Mouse (Mus musculus) embryonic facial prominence, embryonic 15.5 days (tissue): ENCODE measurements around the gene Pik3c2g. TPM values are rescaled to one million over a fixed set of nuclear protein-coding genes. Genes with fewer than 3 reads are reported as not detected.

Source experiments
- ATAC-seq: fragments of 200-750 bp; cut with Nextera tagmentation; 2 replicates; pipeline ENCODE4 v1.8.0; 2017; ENCODE audit warnings: low read depth, moderate TSS enrichment; ENCODE audit not compliant: insufficient number of reproducible peaks, low FRiP score, low TSS enrichment
- H3K27ac ChIP-seq: fragments of 300-500 bp; sonication (generic); replicated peaks from 2 replicates; pipeline ENCODE4 v1.5.1; 2015; ENCODE audit warnings: mild to moderate bottlenecking, inconsistent platforms
- H3K27me3 ChIP-seq: fragments of 300-500 bp; sonication (generic); 2 replicates; pipeline ENCODE4 v1.6.1; 2015; ENCODE audit warnings: inconsistent platforms
- H3K36me3 ChIP-seq: fragments of 300-500 bp; sonication (generic); 2 replicates; pipeline ENCODE4 v1.6.1; 2015; ENCODE audit warnings: mild to moderate bottlenecking, inconsistent platforms
- H3K4me1 ChIP-seq: fragments of 300-500 bp; sonication (generic); 2 replicates; pipeline ENCODE4 v1.6.1; 2015; ENCODE audit warnings: inconsistent platforms
- H3K4me2 ChIP-seq: fragments of 300-500 bp; sonication (generic); replicated peaks from 2 replicates; pipeline ENCODE4 v1.6.1; 2015; ENCODE audit warnings: mild to moderate bottlenecking, inconsistent platforms
- H3K4me3 ChIP-seq: fragments of 300-500 bp; sonication (generic); replicated peaks from 2 replicates; pipeline ENCODE4 v1.5.1; 2015; ENCODE audit warnings: mild to moderate bottlenecking, inconsistent platforms
- H3K9ac ChIP-seq: fragments of 300-500 bp; sonication (generic); 2 replicates; pipeline ENCODE4 v1.6.1; 2015; ENCODE audit warnings: inconsistent platforms
- H3K9me3 ChIP-seq: fragments of 300-500 bp; sonication (generic); replicated peaks from 2 replicates; pipeline ENCODE4 v1.6.1; 2016; ENCODE audit warnings: inconsistent platforms
- WGBS: fragments of 180-500 bp; shearing (Covaris S2); methylation state at CpG from one replicate; pipeline ENCODE4 v1.1.7; 2015; 5-methylcytosine and 5-hydroxymethylcytosine counted together
- polyA plus RNA-seq: library from polyadenylated mRNA; unstranded; fragments of >200 nt; fragmentation: Nextera tagmentation; extraction: Ambion mirVana; gene quantifications from 2 replicates; pipeline ENCODE4 v1.2.1, GENCODE M21; 2015

The Pik3c2g gene
- polyA plus RNA-seq, 1 experiment from 2014 or later = 1.4 TPM

GRCm38 (mm10) chr6:139777576-139778282 is 190.7 kb downstream of the Pik3c2g start:
- Histone ChIP-seq H3K4me1 (no peaks in the 10 kb centered on the region), H3K27ac (no peak overlapping the region), H3K9ac (no peak overlapping the region), H3K4me3 (no peak overlapping the region), H3K36me3 (no peaks in the 10 kb centered on the region), H3K27me3 (no peaks in the 10 kb centered on the region), H3K4me2 (no peak overlapping the region), H3K9me3 (no peaks in the 10 kb centered on the region)
- 81% methylated on average over 11 of the region's 11 CpGs for WGBS
- ATAC-seq = no peak

GRCm38 (mm10) chr6:139780028-139780427 is 193.0 kb downstream of the Pik3c2g start:
- 74% methylated on average over 2 of the region's 2 CpGs for WGBS
- no peak for ATAC-seq

GRCm38 (mm10) chr6:139789479-139789878 is 202.5 kb downstream of the Pik3c2g start:
- Histone ChIP-seq H3K9me3 (no peaks in the 10 kb centered on the region), H3K36me3 (no peaks in the 10 kb centered on the region), H3K27me3 (no peaks in the 10 kb centered on the region), H3K4me1 (no peaks in the 10 kb centered on the region), H3K9ac (no peak overlapping the region), H3K4me2 (no peak overlapping the region), H3K4me3 (no peak overlapping the region), H3K27ac (no peak overlapping the region)
- no peak for ATAC-seq
- 46% methylated on average over 4 of the region's 4 CpGs for WGBS

More at GRCm38 (mm10) chr6:139780028-139780427, 193.0 kb downstream of the Pik3c2g start:
- Histone ChIP-seq H3K9ac (no peak overlapping the region), H3K36me3 (no peaks in the 10 kb centered on the region), H3K27me3 (no peaks in the 10 kb centered on the region), H3K4me3 (no peak overlapping the region), H3K27ac (no peak overlapping the region), H3K9me3 (no peaks in the 10 kb centered on the region), H3K4me1 (no peaks in the 10 kb centered on the region), H3K4me2 (no peak overlapping the region)

- 78% methylated on average over 8 of the region's 8 CpGs for WGBS
These were observed 212.7 kb downstream of the Pik3c2g start for GRCm38 (mm10) chr6:139799541-139800226.

GRCm38 (mm10) chr6:139821916-139822315 is 234.9 kb downstream of the Pik3c2g start:
- no peaks in the 10 kb centered on the region for H3K9me3 ChIP-seq
- no peak overlapping the region; the same call in 1 of the 2 replicates for H3K27ac ChIP-seq
- H3K9ac ChIP-seq = no peak overlapping the region
- WGBS = 52% methylated on average over 8 of the region's 8 CpGs
- no peak overlapping the region for H3K4me2 ChIP-seq
- H3K36me3 ChIP-seq = no peaks in the 10 kb centered on the region
- no peaks in the 10 kb centered on the region for H3K27me3 ChIP-seq
- H3K4me1 ChIP-seq = no peaks in the 10 kb centered on the region
- no peak for ATAC-seq
- no peak overlapping the region for H3K4me3 ChIP-seq

More at GRCm38 (mm10) chr6:139799541-139800226, 212.7 kb downstream of the Pik3c2g start:
- H3K27ac ChIP-seq = no peak overlapping the region
- no peaks in the 10 kb centered on the region for H3K36me3 ChIP-seq
- no peak overlapping the region for H3K4me3 ChIP-seq
- no peak for ATAC-seq
- H3K4me1 ChIP-seq = no peaks in the 10 kb centered on the region
- H3K4me2 ChIP-seq = no peak overlapping the region
- H3K27me3 ChIP-seq = no peaks in the 10 kb centered on the region
- no peaks in the 10 kb centered on the region for H3K9me3 ChIP-seq
- no peak overlapping the region for H3K9ac ChIP-seq

GRCm38 (mm10) chr6:139838239-139838638 is 251.2 kb downstream of the Pik3c2g start:
- no peak for ATAC-seq
- 63% methylated on average over 6 of the region's 6 CpGs for WGBS
- H3K4me3 ChIP-seq = no peak overlapping the region

GRCm38 (mm10) chr6:139838713-139839112 is 251.7 kb downstream of the Pik3c2g start:
- no peak overlapping the region for H3K4me3 ChIP-seq
- H3K4me2 ChIP-seq = no peak overlapping the region
- H3K9me3 ChIP-seq = no peaks in the 10 kb centered on the region
- WGBS = 88% methylated on average over 3 of the region's 3 CpGs
- H3K36me3 ChIP-seq = no peaks in the 10 kb centered on the region
- ATAC-seq = no peak
- no peak overlapping the region for H3K9ac ChIP-seq
- no peak overlapping the region for H3K27ac ChIP-seq
- no peaks in the 10 kb centered on the region for H3K27me3 ChIP-seq
- H3K4me1 ChIP-seq = no peaks in the 10 kb centered on the region

More at GRCm38 (mm10) chr6:139838239-139838638, 251.2 kb downstream of the Pik3c2g start:
- H3K27me3 ChIP-seq = no peaks in the 10 kb centered on the region
- H3K4me1 ChIP-seq = no peaks in the 10 kb centered on the region
- H3K27ac ChIP-seq = no peak overlapping the region
- no peak overlapping the region for H3K9ac ChIP-seq
- no peaks in the 10 kb centered on the region for H3K9me3 ChIP-seq
- no peak overlapping the region for H3K4me2 ChIP-seq
- no peaks in the 10 kb centered on the region for H3K36me3 ChIP-seq

- no peaks in the 10 kb centered on the region for H3K36me3 ChIP-seq
- no peak overlapping the region for H3K9ac ChIP-seq
- no peaks in the 10 kb centered on the region for H3K27me3 ChIP-seq
- H3K4me2 ChIP-seq = no peak overlapping the region
- ATAC-seq = no peak
- H3K4me1 ChIP-seq = no peaks in the 10 kb centered on the region
- H3K9me3 ChIP-seq = no peaks in the 10 kb centered on the region
- no peak overlapping the region for H3K27ac ChIP-seq
- WGBS = 63% methylated on average over 7 of the region's 7 CpGs
- no peak overlapping the region for H3K4me3 ChIP-seq
These were observed 252.9 kb downstream of the Pik3c2g start for GRCm38 (mm10) chr6:139839907-139840306.

- no peak overlapping the region for H3K4me2 ChIP-seq
- H3K4me1 ChIP-seq = no peaks in the 10 kb centered on the region
- WGBS = 93% methylated on average over 8 of the region's 8 CpGs
These were observed 254.3 kb downstream of the Pik3c2g start for GRCm38 (mm10) chr6:139841272-139841671.

GRCm38 (mm10) chr6:139842626-139843025 is 255.6 kb downstream of the Pik3c2g start:
- 84% methylated on average over 1 of the region's 1 CpGs for WGBS
- Histone ChIP-seq H3K9me3 (no peaks in the 10 kb centered on the region), H3K9ac (no peak overlapping the region), H3K4me2 (no peak overlapping the region), H3K27me3 (no peaks in the 10 kb centered on the region), H3K36me3 (no peaks in the 10 kb centered on the region), H3K4me3 (no peak overlapping the region), H3K4me1 (no peaks in the 10 kb centered on the region), H3K27ac (no peak overlapping the region)
- no peak for ATAC-seq

More at GRCm38 (mm10) chr6:139841272-139841671, 254.3 kb downstream of the Pik3c2g start:
- H3K36me3 ChIP-seq = no peaks in the 10 kb centered on the region
- H3K27me3 ChIP-seq = no peaks in the 10 kb centered on the region
- ATAC-seq = no peak
- no peak overlapping the region for H3K27ac ChIP-seq
- H3K9me3 ChIP-seq = no peaks in the 10 kb centered on the region
- no peak overlapping the region for H3K4me3 ChIP-seq
- no peak overlapping the region for H3K9ac ChIP-seq

GRCm38 (mm10) chr6:139843531-139843930 is 256.5 kb downstream of the Pik3c2g start:
- Histone ChIP-seq H3K9me3 (no peaks in the 10 kb centered on the region), H3K9ac (no peak overlapping the region), H3K4me3 (no peak overlapping the region), H3K4me2 (no peak overlapping the region), H3K27ac (no peak overlapping the region), H3K27me3 (no peaks in the 10 kb centered on the region), H3K36me3 (no peaks in the 10 kb centered on the region), H3K4me1 (no peaks in the 10 kb centered on the region)
- 41% methylated on average over 4 of the region's 4 CpGs for WGBS
- ATAC-seq = no peak
